Mouse (Mus musculus) forebrain, embryonic 12.5 days (tissue): ENCODE results near the gene Prkag1. TPM values are rescaled to one million over a fixed set of nuclear protein-coding genes. Genes with fewer than 3 reads are reported as not detected.

Source experiments
- ATAC-seq: fragments of 200-750 bp; cut with Nextera tagmentation; 2 replicates; pipeline ENCODE4 v1.8.0; 2017; ENCODE audit warnings: moderate TSS enrichment; ENCODE audit not compliant: low FRiP score
- H3K27ac ChIP-seq: fragments of 300-500 bp; sonication (generic); 2 replicates; pipeline ENCODE4 v1.5.1; 2016; ENCODE audit warnings: mild to moderate bottlenecking
- H3K27me3 ChIP-seq: fragments of 300-500 bp; sonication (generic); 2 replicates; pipeline ENCODE4 v1.6.1; 2016; ENCODE audit warnings: mild to moderate bottlenecking
- H3K36me3 ChIP-seq: fragments of 300-500 bp; sonication (generic); replicated peaks from 2 replicates; pipeline ENCODE4 v1.6.1; 2016; ENCODE audit warnings: mild to moderate bottlenecking
- H3K4me1 ChIP-seq: fragments of 300-500 bp; sonication (generic); 2 replicates; pipeline ENCODE4 v1.6.1; 2016
- H3K4me2 ChIP-seq: fragments of 300-500 bp; sonication (generic); 2 replicates; pipeline ENCODE4 v1.6.1; 2016; ENCODE audit warnings: mild to moderate bottlenecking, moderate library complexity
- H3K4me3 ChIP-seq: fragments of 300-500 bp; sonication (generic); replicated peaks from 2 replicates; pipeline ENCODE4 v1.5.1; 2016; ENCODE audit warnings: mild to moderate bottlenecking
- H3K9ac ChIP-seq: fragments of 300-500 bp; sonication (generic); 2 replicates; pipeline ENCODE4 v1.6.1; 2016; ENCODE audit warnings: mild to moderate bottlenecking
- H3K9me3 ChIP-seq: fragments of 300-500 bp; sonication (generic); 2 replicates; pipeline ENCODE4 v1.6.1; 2016
- WGBS: fragments of 180-500 bp; shearing (Covaris S2); methylation state at CpG from one replicate; pipeline ENCODE4 v1.1.7; 2016; 5-methylcytosine and 5-hydroxymethylcytosine counted together
- polyA plus RNA-seq: library from polyadenylated mRNA; unstranded; fragments of >200 nt; fragmentation: Nextera tagmentation; extraction: Ambion mirVana; gene quantifications from 2 replicates; pipeline ENCODE4 v1.2.1, GENCODE M21; 2016

Prkag1 gene
- 85.2 and 89.4 TPM in 2 replicates for polyA plus RNA-seq

DNA sequence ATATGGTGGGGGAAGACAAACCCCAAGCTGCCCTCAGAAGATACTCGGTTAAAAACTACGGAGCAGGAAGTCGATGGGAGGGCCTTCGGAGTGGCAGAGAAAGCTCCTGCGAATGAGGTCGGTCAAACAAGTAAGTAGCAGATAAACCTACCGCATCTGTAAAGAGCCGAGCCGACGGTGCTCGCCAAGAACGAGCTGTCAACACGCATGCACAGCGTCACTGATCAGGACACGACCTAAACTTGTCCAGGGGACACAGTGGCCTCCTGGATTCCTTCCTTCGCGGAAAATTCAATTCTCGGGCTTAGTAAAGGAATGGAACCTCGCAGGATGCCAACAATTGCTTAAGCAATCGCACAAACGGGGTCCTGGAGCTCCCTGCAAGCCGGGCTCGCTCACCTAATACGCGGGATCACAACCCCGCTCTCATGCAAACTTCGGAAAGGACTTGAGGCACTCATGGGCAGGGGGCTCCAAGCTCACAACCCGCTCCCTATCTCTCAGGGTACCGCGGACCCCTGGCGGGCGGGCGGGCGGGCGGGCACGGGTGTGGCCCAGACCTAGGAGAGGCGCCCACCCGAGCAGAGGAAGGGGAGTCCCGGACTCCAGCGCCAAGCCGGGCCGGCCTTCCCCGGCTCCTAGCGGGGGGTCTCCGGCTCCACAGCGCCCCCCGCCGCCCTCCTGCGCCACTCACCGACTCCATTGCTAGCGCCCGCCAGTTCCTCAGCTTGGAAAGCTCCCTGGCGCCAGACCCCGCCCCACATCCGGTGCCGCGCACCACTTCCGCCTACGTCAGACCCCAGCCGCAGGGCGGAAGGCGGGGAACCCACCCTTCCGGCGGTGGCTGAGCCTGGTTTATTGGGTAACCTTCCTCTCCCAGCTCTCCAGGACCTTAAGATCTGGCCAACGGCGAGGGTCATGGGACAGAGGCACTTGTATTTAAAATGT, at the start of gene Prkag1:
Gene Prkag1 (minus strand): TSS at position 786 of the 948 bp plus-strand sequence.
- WGBS: under 1% methylated on average over 59 of the region's 66 CpGs
- peaks cover 13% of the 10 kb centered on the region for H3K4me1 ChIP-seq
- peaks cover 30% of the 10 kb centered on the region for H3K36me3 ChIP-seq
- peak within 1 kb of the TSS; percentile 85 for H3K4me3 ChIP-seq
- peak within 1 kb of the TSS; percentile 87 for H3K9ac ChIP-seq
- peak within 1 kb of the TSS; percentile 69 for H3K4me2 ChIP-seq
- H3K27me3 ChIP-seq: no peaks in the 10 kb centered on the region
- H3K27ac ChIP-seq: peak within 1 kb of the TSS; percentile 90
- peak; percentile 97 for ATAC-seq
- H3K9me3 ChIP-seq: no peaks in the 10 kb centered on the region

GRCm38 (mm10) chr15:98877331-98877730, 46.0 kb upstream of the Prkag1 start:
- Histone ChIP-seq H3K4me3 (no peak overlapping the region), H3K4me1 (peaks cover 26% of the 10 kb centered on the region), H3K27ac (no peak overlapping the region), H3K9me3 (no peaks in the 10 kb centered on the region), H3K36me3 (no peaks in the 10 kb centered on the region), H3K4me2 (no peak overlapping the region), H3K9ac (no peak overlapping the region), H3K27me3 (no peaks in the 10 kb centered on the region)
- 14% methylated on average over 3 of the region's 3 CpGs for WGBS
- ATAC-seq: no peak

DNA sequence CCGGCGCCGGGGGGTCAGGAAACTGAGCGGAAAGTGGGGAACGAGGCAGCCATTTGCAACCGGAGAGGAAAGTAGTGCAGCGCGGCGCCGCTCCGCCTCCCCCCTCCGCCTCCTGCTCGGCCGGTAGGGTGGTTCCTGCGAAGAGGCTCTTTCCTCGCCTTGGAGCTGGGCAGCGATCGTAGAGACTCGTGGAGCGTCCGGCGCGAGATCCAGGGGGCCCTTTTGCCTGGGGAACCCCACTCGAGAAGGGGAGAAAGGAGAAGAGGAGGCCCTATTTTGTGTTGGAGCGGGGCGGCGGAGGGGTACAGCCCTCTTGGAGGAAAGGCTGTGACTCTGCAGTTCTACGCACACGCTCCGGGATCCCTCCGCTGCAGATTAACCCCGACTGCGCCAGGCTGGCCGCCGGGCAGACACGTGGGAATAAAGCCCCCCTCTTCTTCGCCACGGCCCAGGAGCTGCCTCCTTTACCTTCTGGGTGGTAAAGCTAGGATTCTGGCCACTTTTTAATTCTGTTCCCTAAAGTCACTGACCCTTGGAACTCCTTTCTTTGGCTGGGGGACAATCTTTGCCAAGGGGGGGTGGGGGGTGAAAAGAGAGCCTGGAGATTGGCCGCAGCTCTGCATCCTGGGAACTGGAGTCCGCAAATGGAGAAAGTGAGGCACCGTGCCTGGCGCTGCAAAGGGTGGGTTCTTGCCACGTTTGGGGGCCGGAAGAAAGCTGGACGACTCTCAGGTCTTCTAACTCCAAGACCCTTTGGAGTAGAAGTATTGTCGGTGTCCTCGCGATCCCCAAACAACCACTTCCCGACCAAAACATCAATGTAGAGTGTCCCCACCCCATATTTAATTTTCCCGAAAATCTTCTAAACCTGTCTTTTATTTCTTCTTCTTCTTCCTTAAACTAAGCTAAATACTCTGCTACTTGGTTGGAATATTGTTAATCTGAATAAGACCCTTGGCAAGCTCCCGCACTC, 40.9 kb upstream of the Prkag1 start:
- H3K27ac ChIP-seq: peak overlapping the region; percentile 98
- H3K4me2 ChIP-seq: peak overlapping the region; percentile 100
- no peaks in the 10 kb centered on the region for H3K9me3 ChIP-seq
- H3K9ac ChIP-seq: peak overlapping the region; percentile 99
- peaks cover 40% of the 10 kb centered on the region for H3K4me1 ChIP-seq
- peak overlapping the region; percentile 99 for H3K4me3 ChIP-seq
- ATAC-seq: peak; percentile 89
- H3K27me3 ChIP-seq: no peaks in the 10 kb centered on the region
- WGBS: 1% methylated on average over 51 of the region's 51 CpGs
- H3K36me3 ChIP-seq: no peaks in the 10 kb centered on the region

DNA sequence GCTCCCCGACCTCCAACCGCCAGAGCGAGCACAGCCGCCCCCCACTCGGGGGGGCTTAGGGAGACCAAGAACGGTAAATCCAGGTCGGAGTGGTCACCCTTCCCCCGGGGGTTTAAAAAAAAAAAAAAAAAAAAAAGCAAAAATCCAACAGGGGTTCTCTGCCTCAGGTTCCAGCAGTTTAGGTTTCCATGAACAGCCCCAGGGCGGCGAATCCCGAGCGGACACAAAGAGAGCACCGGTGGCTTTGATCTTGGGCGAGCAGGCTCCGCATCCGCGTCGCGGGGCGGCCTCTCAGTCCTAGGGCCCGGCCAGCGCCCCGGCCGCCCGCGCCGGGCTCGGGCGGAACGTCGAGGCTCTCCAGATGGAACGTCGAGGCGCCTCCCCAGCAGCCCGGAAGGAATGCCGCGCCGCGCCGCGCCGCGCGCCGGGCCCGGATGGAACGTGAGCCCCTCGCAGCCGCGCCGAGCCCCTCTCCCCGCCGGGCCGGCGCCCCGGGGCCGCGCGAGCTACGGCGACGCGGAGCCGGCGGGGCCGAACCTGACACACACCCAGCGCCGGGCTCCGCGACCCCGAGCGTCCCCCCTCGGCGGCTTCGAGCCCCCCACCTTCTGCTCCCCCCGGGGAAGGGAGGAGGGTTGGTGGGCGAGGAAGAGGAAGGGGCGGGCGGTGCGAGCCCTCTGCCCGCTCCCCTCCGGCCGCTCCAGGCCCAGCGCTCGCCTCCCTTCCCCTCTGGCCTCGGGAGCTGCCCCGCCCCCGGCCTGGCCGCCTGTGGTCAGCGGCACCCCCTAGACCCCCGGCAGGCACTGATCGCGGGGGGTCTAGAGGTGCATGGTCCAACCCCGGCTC, 40.0 kb upstream of the Prkag1 start, which contains the start of gene Kmt2d:
Gene Kmt2d (minus strand): TSS at position 135 of the 846 bp plus-strand sequence.
- peak within 1 kb of the TSS; percentile 100 for H3K4me2 ChIP-seq
- peak; percentile 60 for ATAC-seq
- WGBS: under 1% methylated on average over 89 of the region's 94 CpGs
- H3K27ac ChIP-seq: peak within 1 kb of the TSS; percentile 98
- H3K36me3 ChIP-seq: peaks cover 6% of the 10 kb centered on the region
- H3K27me3 ChIP-seq: no peaks in the 10 kb centered on the region
- peaks cover 43% of the 10 kb centered on the region for H3K4me1 ChIP-seq
- peak within 1 kb of the TSS; percentile 99 for H3K4me3 ChIP-seq
- H3K9me3 ChIP-seq: no peaks in the 10 kb centered on the region
- H3K9ac ChIP-seq: peak within 1 kb of the TSS; percentile 99

- ATAC-seq: no peak
- Histone ChIP-seq H3K4me2 (peak overlapping the region; percentile 100), H3K9ac (peak overlapping the region; percentile 99), H3K36me3 (peaks cover 15% of the 10 kb centered on the region), H3K9me3 (no peaks in the 10 kb centered on the region), H3K4me3 (peak overlapping the region; percentile 99), H3K4me1 (peaks cover 43% of the 10 kb centered on the region), H3K27ac (0 out of 2 replicates have a peak overlapping the region, but pooled peaks have one; percentile 19), H3K27me3 (no peaks in the 10 kb centered on the region)
- under 1% methylated on average over 16 of the region's 16 CpGs for WGBS
These were observed 39.1 kb upstream of the Prkag1 start for GRCm38 (mm10) chr15:98870179-98871069.

- Histone ChIP-seq H3K4me2 (peak overlapping the region; percentile 100), H3K4me3 (peak overlapping the region; percentile 99), H3K27ac (0 out of 2 replicates have a peak overlapping the region, but pooled peaks have one; percentile 19), H3K4me1 (peaks cover 43% of the 10 kb centered on the region), H3K36me3 (peaks cover 24% of the 10 kb centered on the region), H3K9me3 (no peaks in the 10 kb centered on the region), H3K9ac (peak overlapping the region; percentile 99), H3K27me3 (no peaks in the 10 kb centered on the region)
- 12% methylated on average over 8 of the region's 8 CpGs for WGBS
- ATAC-seq: no peak
These were observed 38.2 kb upstream of the Prkag1 start for GRCm38 (mm10) chr15:98869342-98870178.

- peaks cover 43% of the 10 kb centered on the region for H3K4me1 ChIP-seq
- WGBS: 49% methylated on average over 11 of the region's 11 CpGs
- peak overlapping the region; percentile 99 for H3K4me3 ChIP-seq
- H3K27ac ChIP-seq: peak overlapping the region; percentile 56
- peak overlapping the region; percentile 99 for H3K9ac ChIP-seq
- no peak for ATAC-seq
- H3K4me2 ChIP-seq: peak overlapping the region; percentile 100
- no peaks in the 10 kb centered on the region for H3K27me3 ChIP-seq
- H3K36me3 ChIP-seq: peaks cover 34% of the 10 kb centered on the region
- H3K9me3 ChIP-seq: no peaks in the 10 kb centered on the region
These were observed 37.2 kb upstream of the Prkag1 start for GRCm38 (mm10) chr15:98868346-98869063.

DNA sequence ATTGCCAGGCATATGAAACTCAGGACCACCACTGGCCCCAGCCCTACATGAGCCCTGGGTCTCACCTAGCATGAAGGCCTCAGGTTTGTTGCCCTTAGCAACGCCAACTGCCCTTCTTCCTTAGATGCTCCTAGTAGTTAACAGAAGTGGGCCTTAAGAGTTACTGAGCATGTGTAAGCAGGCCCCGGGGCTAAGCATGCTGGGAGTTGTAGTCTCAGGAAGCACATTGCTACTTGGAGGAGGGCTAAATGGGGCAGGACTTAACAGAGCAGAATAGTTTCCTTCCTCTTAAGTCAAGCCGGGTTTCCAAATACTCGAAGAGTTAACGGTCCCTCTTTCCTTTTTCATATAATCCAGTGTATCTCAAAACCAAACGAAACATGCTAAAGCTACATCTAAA, 36.0 kb upstream of the Prkag1 start:
- Histone ChIP-seq H3K9me3 (no peaks in the 10 kb centered on the region), H3K4me2 (peak overlapping the region; percentile 100; the same call in 1 of the 2 replicates), H3K27me3 (no peaks in the 10 kb centered on the region), H3K4me3 (no peak overlapping the region), H3K4me1 (peaks cover 37% of the 10 kb centered on the region), H3K36me3 (peaks cover 46% of the 10 kb centered on the region), H3K27ac (no peak overlapping the region), H3K9ac (no peak overlapping the region)
- no peak for ATAC-seq
- 74% methylated on average over 6 of the region's 6 CpGs for WGBS

DNA sequence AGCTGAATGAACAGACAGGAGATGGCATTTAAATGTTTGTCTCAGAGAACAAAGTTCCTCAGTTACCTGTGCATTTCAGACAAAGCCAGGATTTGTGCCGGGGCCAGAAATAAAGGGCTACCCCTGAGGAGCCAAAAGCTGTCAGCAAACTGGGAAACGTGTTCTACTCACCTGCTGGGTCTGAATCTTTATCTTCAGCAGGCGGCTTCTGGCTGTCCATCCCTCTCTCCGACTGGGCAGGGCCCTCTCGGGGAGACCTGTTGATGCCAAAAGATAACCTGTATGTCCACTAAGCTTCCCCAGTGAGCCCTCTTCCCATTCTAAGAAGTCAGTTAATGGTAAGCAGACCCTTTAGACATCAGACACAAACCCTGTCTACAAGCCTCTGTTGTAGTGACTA, 35.2 kb upstream of the Prkag1 start:
- no peaks in the 10 kb centered on the region for H3K9me3 ChIP-seq
- 86% methylated on average over 5 of the region's 5 CpGs for WGBS
- no peak for ATAC-seq
- H3K36me3 ChIP-seq: peaks cover 54% of the 10 kb centered on the region
- no peak overlapping the region for H3K27ac ChIP-seq
- no peak overlapping the region for H3K4me2 ChIP-seq
- H3K4me1 ChIP-seq: peaks cover 37% of the 10 kb centered on the region
- no peak overlapping the region for H3K4me3 ChIP-seq
- H3K9ac ChIP-seq: no peak overlapping the region
- H3K27me3 ChIP-seq: no peaks in the 10 kb centered on the region
